Mouse (Mus musculus): ENCODE measurements around the gene Gm17545. TPM values are rescaled to one million over a fixed set of nuclear protein-coding genes. Genes with fewer than 3 reads are reported as not detected.
"Not testable (repeated sequence)": the region's sequence is repeated elsewhere in the genome, so short reads cannot be mapped to it uniquely, and the experiment has no call there.

Gene Gm17545
- polyA plus RNA-seq (2015; fragmentation: Nextera tagmentation; extraction: Ambion mirVana): not detected in 2 replicates

- H3K9me3 ChIP-seq (ENCODE audit: control insufficient read depth, low read length); ATAC-seq (ENCODE audit: low read depth); H3K4me2 ChIP-seq (ENCODE audit: low read depth, low read length); H3K27ac ChIP-seq (ENCODE audit: low read length); H3K4me3 ChIP-seq (ENCODE audit: low read length); H3K9ac ChIP-seq (ENCODE audit: low read length); H3K27me3 ChIP-seq (ENCODE audit: control insufficient read depth, insufficient read depth, low read depth, low read length); H3K4me1 ChIP-seq (replicated peaks; ENCODE audit: control insufficient read depth, insufficient read depth, low read length): not testable (repeated sequence)
- 89% methylated on average over 8 of the region's 8 CpGs for WGBS
- H3K36me3 ChIP-seq (ENCODE audit: control insufficient read depth, insufficient read depth, low read length): peaks cover 65% of the 10 kb centered on the region
Measured at GRCm38 (mm10) chr9:22453990-22454389, at the start of gene Gm17545. Gene Gm17545, plus strand, starts transcription at chr9:22454290.

DNA sequence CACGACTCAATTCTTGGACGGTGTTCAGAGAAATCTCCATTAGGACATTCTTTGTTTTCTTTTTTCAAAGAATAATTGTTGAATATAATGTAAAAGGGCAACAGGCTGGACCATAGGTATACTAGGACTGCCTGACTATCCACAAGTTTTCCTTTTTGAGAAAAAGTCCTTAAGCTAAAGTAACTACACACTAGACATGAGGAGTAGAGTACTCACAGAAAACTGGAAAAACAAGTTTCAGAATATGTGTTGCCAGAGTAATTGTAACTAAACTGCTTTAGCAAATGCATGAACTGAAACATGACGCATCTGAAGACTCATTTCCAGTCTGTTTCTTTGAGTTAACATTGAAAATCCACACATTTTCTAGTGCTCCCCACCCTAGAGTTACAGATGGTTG, 48.7 kb upstream of the Gm17545 start:
- H3K27ac ChIP-seq (ENCODE audit: low read length): peak overlapping the region; percentile 79
- peak; percentile 90 for ATAC-seq (ENCODE audit: low read depth)

DNA sequence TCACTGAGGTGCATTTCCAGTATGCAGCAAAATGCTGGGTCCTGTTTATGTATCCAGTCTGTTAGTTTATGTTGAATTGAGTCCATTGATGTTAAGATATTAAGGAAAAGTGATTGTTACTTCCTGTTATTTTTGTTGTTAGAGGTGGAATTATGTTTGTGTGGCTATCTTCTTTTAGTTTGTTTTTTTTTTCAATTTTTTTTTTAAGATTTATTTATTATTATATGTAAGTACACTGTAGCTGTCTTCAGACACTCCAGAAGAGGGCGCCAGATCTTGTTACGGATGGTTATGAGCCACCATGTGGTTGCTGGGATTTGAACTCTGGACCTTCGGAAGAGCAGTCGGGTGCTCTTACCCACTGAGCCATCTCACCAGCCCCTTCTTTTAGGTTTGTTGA, 46.5 kb upstream of the Gm17545 start:
- not testable (repeated sequence) for H3K4me2 ChIP-seq (ENCODE audit: low read depth, low read length); H3K27ac ChIP-seq (ENCODE audit: low read length); H3K4me3 ChIP-seq (ENCODE audit: low read length); H3K9me3 ChIP-seq (ENCODE audit: control insufficient read depth, low read length); H3K27me3 ChIP-seq (ENCODE audit: control insufficient read depth, insufficient read depth, low read depth, low read length); H3K4me1 ChIP-seq (replicated peaks; ENCODE audit: control insufficient read depth, insufficient read depth, low read length); H3K36me3 ChIP-seq (ENCODE audit: control insufficient read depth, insufficient read depth, low read length); H3K9ac ChIP-seq (ENCODE audit: low read length); ATAC-seq (ENCODE audit: low read depth)
- 76% methylated on average over 3 of the region's 4 CpGs for WGBS

More for the DNA sequence above, 48.7 kb upstream of the Gm17545 start:
- no peak overlapping the region for H3K4me3 ChIP-seq (ENCODE audit: low read length)
- no peaks in the 10 kb centered on the region for H3K36me3 ChIP-seq (ENCODE audit: control insufficient read depth, insufficient read depth, low read length)
- H3K4me1 ChIP-seq (replicated peaks; ENCODE audit: control insufficient read depth, insufficient read depth, low read length): no peaks in the 10 kb centered on the region
- WGBS: 44% methylated on average over 3 of the region's 3 CpGs
- no peak overlapping the region for H3K4me2 ChIP-seq (ENCODE audit: low read depth, low read length)
- no peak overlapping the region for H3K9ac ChIP-seq (ENCODE audit: low read length)
- H3K9me3 ChIP-seq (ENCODE audit: control insufficient read depth, low read length): no peaks in the 10 kb centered on the region
- no peaks in the 10 kb centered on the region for H3K27me3 ChIP-seq (ENCODE audit: control insufficient read depth, insufficient read depth, low read depth, low read length)

DNA sequence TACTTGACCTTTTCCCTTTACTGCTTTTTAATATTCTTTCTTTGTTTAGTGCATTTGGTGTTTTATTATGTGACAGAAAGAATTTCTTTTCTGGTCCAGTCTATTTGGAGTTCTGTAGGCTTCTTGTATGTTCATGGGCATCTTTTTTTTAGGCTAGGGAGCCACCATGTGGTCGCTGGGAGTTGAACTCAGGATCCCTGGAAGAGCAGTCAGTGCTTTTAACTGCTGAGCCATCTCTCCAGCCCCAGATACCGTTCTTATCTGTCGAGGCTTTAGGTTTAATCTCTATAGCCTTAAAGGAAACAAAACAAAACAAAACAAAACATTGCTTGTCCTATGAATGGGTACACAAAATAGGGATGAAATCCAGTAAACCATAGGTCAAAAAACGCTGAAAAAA, 45.7 kb upstream of the Gm17545 start:
- not testable (repeated sequence) for H3K36me3 ChIP-seq (ENCODE audit: control insufficient read depth, insufficient read depth, low read length); H3K9me3 ChIP-seq (ENCODE audit: control insufficient read depth, low read length); H3K27me3 ChIP-seq (ENCODE audit: control insufficient read depth, insufficient read depth, low read depth, low read length); H3K4me3 ChIP-seq (ENCODE audit: low read length); H3K4me1 ChIP-seq (replicated peaks; ENCODE audit: control insufficient read depth, insufficient read depth, low read length); H3K4me2 ChIP-seq (ENCODE audit: low read depth, low read length); ATAC-seq (ENCODE audit: low read depth); H3K27ac ChIP-seq (ENCODE audit: low read length); H3K9ac ChIP-seq (ENCODE audit: low read length)
- WGBS: 17% methylated on average over 4 of the region's 4 CpGs

- Histone ChIP-seq H3K27me3 (ENCODE audit: control insufficient read depth, insufficient read depth, low read depth, low read length) (no peaks in the 10 kb centered on the region), H3K27ac (ENCODE audit: low read length) (no peak overlapping the region), H3K9ac (ENCODE audit: low read length) (no peak overlapping the region), H3K9me3 (ENCODE audit: control insufficient read depth, low read length) (no peaks in the 10 kb centered on the region), H3K36me3 (ENCODE audit: control insufficient read depth, insufficient read depth, low read length) (no peaks in the 10 kb centered on the region), H3K4me3 (ENCODE audit: low read length) (no peak overlapping the region), H3K4me2 (ENCODE audit: low read depth, low read length) (no peak overlapping the region), H3K4me1 (replicated peaks; ENCODE audit: control insufficient read depth, insufficient read depth, low read length) (peaks cover 3% of the 10 kb centered on the region; the same call in 1 of the 2 replicates)
- ATAC-seq (ENCODE audit: low read depth): no peak
- WGBS: 69% methylated on average over 7 of the region's 7 CpGs
Measured at GRCm38 (mm10) chr9:22409501-22409900, 44.6 kb upstream of the Gm17545 start.

- Histone ChIP-seq H3K36me3 (ENCODE audit: control insufficient read depth, insufficient read depth, low read length) (no peaks in the 10 kb centered on the region), H3K9ac (ENCODE audit: low read length) (peak within 1 kb of the TSS; percentile 70), H3K4me1 (replicated peaks; ENCODE audit: control insufficient read depth, insufficient read depth, low read length) (peaks cover 3% of the 10 kb centered on the region; the same call in 1 of the 2 replicates), H3K27me3 (ENCODE audit: control insufficient read depth, insufficient read depth, low read depth, low read length) (no peaks in the 10 kb centered on the region), H3K9me3 (ENCODE audit: control insufficient read depth, low read length) (no peaks in the 10 kb centered on the region), H3K27ac (ENCODE audit: low read length) (no peak within 1 kb of the TSS), H3K4me2 (ENCODE audit: low read depth, low read length) (peak within 1 kb of the TSS; percentile 87), H3K4me3 (ENCODE audit: low read length) (peak within 1 kb of the TSS; percentile 68)
- WGBS: under 1% methylated on average over 43 of the region's 43 CpGs
- ATAC-seq (ENCODE audit: low read depth): peak; percentile 99
Measured at GRCm38 (mm10) chr9:22411002-22411857, 42.9 kb upstream of the Gm17545 start, which contains the start of gene 9530077C05Rik. Gene 9530077C05Rik, plus strand, starts transcription at chr9:22411513.

DNA sequence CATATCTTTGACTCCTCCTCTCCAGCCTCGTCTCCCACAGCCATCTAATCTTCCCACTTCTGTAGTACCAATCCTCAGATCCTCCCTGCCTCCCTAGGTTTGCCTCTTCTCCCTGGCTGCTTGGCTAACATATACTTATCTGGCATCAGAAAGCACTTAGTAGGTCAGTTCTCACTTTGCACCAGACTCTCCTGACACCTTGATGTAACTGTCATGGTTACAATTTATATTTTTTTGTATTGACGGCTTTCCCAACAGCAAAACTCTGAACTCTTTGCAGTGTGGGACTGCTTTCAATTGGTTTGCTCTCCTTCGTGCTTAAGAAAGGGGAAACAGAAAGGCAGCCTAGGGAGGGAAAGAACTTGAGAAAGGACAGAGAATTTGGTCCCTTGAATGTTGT, 37.9 kb upstream of the Gm17545 start:
- no peak overlapping the region for H3K9ac ChIP-seq (ENCODE audit: low read length)
- H3K27ac ChIP-seq (ENCODE audit: low read length): no peak overlapping the region
- peaks cover 7% of the 10 kb centered on the region; the same call in 1 of the 2 replicates for H3K4me1 ChIP-seq (replicated peaks; ENCODE audit: control insufficient read depth, insufficient read depth, low read length)
- H3K4me3 ChIP-seq (ENCODE audit: low read length): no peak overlapping the region
- no peak for ATAC-seq (ENCODE audit: low read depth)
- H3K36me3 ChIP-seq (ENCODE audit: control insufficient read depth, insufficient read depth, low read length): no peaks in the 10 kb centered on the region
- WGBS: 72% methylated on average over 3 of the region's 3 CpGs
- no peaks in the 10 kb centered on the region for H3K27me3 ChIP-seq (ENCODE audit: control insufficient read depth, insufficient read depth, low read depth, low read length)
- H3K9me3 ChIP-seq (ENCODE audit: control insufficient read depth, low read length): no peaks in the 10 kb centered on the region
- no peak overlapping the region for H3K4me2 ChIP-seq (ENCODE audit: low read depth, low read length)

DNA sequence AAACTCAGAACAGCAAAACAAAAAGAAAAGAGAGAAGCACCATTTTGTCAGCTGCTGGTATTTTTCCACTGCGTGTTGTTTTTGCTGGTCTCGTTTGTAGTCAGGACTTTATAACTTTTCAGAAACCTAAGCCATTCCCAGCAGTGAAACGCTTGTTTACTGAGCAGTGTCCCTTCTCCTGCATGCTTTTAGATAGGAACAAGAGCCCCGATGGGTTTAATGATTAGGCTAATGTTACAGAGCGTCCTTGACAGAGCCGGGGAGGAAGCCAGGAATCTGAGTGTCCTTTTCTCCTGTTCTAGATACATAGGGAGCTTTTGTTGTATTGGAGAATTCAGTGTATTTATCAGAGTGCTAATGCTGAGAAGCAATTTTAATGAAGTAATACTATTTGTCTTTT, 36.5 kb upstream of the Gm17545 start:
- Histone ChIP-seq H3K9me3 (ENCODE audit: control insufficient read depth, low read length) (no peaks in the 10 kb centered on the region), H3K36me3 (ENCODE audit: control insufficient read depth, insufficient read depth, low read length) (no peaks in the 10 kb centered on the region), H3K4me3 (ENCODE audit: low read length) (no peak overlapping the region), H3K27me3 (ENCODE audit: control insufficient read depth, insufficient read depth, low read depth, low read length) (no peaks in the 10 kb centered on the region), H3K9ac (ENCODE audit: low read length) (no peak overlapping the region), H3K27ac (ENCODE audit: low read length) (no peak overlapping the region), H3K4me2 (ENCODE audit: low read depth, low read length) (no peak overlapping the region), H3K4me1 (replicated peaks; ENCODE audit: control insufficient read depth, insufficient read depth, low read length) (peaks cover 4% of the 10 kb centered on the region; the same call in 1 of the 2 replicates)
- 37% methylated on average over 6 of the region's 6 CpGs for WGBS
- no peak for ATAC-seq (ENCODE audit: low read depth)

DNA sequence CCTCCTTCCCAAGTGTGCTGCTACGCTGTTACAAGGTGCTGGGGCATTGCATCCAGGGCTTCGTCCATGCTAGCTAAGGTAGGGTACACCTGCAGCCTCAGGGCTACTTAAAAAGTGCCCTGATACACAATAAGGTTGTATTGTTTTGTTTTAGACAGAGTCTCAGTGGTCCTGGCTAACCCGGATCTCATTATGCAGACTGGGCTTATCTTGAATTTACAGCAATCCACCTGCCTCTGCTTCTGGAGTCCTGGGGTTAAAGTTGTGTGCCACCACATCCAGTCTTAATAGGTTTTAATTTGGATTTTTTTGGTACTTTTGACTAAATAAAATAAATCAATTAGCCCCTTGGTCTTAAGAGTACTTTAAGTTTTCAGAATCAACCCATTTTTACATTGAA, 34.2 kb upstream of the Gm17545 start:
- no peaks in the 10 kb centered on the region for H3K9me3 ChIP-seq (ENCODE audit: control insufficient read depth, low read length)
- H3K4me3 ChIP-seq (ENCODE audit: low read length): no peak overlapping the region
- H3K4me2 ChIP-seq (ENCODE audit: low read depth, low read length): no peak overlapping the region
- ATAC-seq (ENCODE audit: low read depth): no peak
- no peaks in the 10 kb centered on the region for H3K27me3 ChIP-seq (ENCODE audit: control insufficient read depth, insufficient read depth, low read depth, low read length)
- no peak overlapping the region for H3K9ac ChIP-seq (ENCODE audit: low read length)
- no peaks in the 10 kb centered on the region for H3K36me3 ChIP-seq (ENCODE audit: control insufficient read depth, insufficient read depth, low read length)
- H3K27ac ChIP-seq (ENCODE audit: low read length): no peak overlapping the region
- H3K4me1 ChIP-seq (replicated peaks; ENCODE audit: control insufficient read depth, insufficient read depth, low read length): peaks cover 7% of the 10 kb centered on the region; the same call in 1 of the 2 replicates
- 81% methylated on average over 3 of the region's 3 CpGs for WGBS
